Mouse (Mus musculus) midbrain, embryonic 10.5 days (tissue): Measurements from ENCODE around the gene Lancl1. TPM values are rescaled to one million over a fixed set of nuclear protein-coding genes. Genes with fewer than 3 reads are reported as not detected.
A peak's percentile ranks its signal among the peaks of the same experiment; 100 is the strongest.

ENCODE experiments used
- DNase-seq: peaks from one replicate; pipeline ENCODE4 v3.0.0-alpha.2; 2017; ENCODE audit warnings: low spot score
- H3K27ac ChIP-seq: fragments of 300-500 bp; sonication (generic); replicated peaks from 2 replicates; pipeline ENCODE4 v1.5.1; 2016; ENCODE audit warnings: mild to moderate bottlenecking
- H3K27me3 ChIP-seq: fragments of 300-500 bp; sonication (generic); 2 replicates; pipeline ENCODE4 v1.6.1; 2016; ENCODE audit warnings: low read depth, mild to moderate bottlenecking; ENCODE audit not compliant: poor library complexity, severe bottlenecking
- H3K36me3 ChIP-seq: fragments of 300-500 bp; sonication (generic); 2 replicates; pipeline ENCODE4 v1.6.1; 2016; ENCODE audit warnings: mild to moderate bottlenecking, moderate library complexity
- H3K4me1 ChIP-seq: fragments of 300-500 bp; sonication (generic); 2 replicates; pipeline ENCODE4 v1.6.1; 2016
- H3K4me3 ChIP-seq: fragments of 300-500 bp; sonication (generic); 2 replicates; pipeline ENCODE4 v1.5.1; 2016; ENCODE audit warnings: mild to moderate bottlenecking, moderate library complexity
- H3K9me3 ChIP-seq: fragments of 300-500 bp; sonication (generic); replicated peaks from 2 replicates; pipeline ENCODE4 v1.6.1; 2016; ENCODE audit warnings: mild to moderate bottlenecking
- WGBS: fragments of 180-500 bp; shearing (Covaris S2); methylation state at CpG from one replicate; pipeline ENCODE4 v1.1.7; 2016; 5-methylcytosine and 5-hydroxymethylcytosine counted together
- polyA plus RNA-seq: library from polyadenylated mRNA; unstranded; fragments of >200 nt; fragmentation: Nextera tagmentation; extraction: Ambion mirVana; gene quantifications from 2 replicates; pipeline ENCODE4 v1.2.1, GENCODE M21; 2016

Lancl1 gene
- polyA plus RNA-seq, 1 experiment from 2014 or later, result 72.8 TPM

DNA sequence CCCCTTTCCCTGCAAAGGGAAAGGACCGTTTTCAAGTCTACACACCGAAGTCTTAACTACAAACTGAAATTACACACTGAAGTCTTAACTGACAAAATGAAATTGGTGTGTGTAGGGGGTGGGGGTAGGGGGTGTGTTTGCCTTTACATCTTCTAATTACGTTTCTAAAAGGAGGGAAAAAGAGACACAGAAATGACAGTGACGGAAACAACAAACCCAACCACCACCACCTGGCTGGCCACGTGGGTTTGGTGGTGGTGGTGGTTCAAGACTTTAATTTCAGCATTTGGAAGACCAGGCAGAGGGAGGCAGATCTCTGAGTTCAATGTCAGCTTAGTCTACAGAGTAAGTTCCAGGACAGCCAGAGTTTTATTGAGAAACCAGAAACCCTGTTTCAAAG lies 411 bp upstream of the Lancl1 start:
- Histone ChIP-seq H3K27me3 (no peaks in the 10 kb centered on the region), H3K27ac (peak overlapping the region; percentile 86), H3K36me3 (peaks cover 20% of the 10 kb centered on the region), H3K4me3 (peak overlapping the region; percentile 95), H3K9me3 (no peaks in the 10 kb centered on the region), H3K4me1 (peaks cover 14% of the 10 kb centered on the region)
- WGBS, result 1% methylated on average over 5 of the region's 5 CpGs
- DNase-seq, result no peak

DNA sequence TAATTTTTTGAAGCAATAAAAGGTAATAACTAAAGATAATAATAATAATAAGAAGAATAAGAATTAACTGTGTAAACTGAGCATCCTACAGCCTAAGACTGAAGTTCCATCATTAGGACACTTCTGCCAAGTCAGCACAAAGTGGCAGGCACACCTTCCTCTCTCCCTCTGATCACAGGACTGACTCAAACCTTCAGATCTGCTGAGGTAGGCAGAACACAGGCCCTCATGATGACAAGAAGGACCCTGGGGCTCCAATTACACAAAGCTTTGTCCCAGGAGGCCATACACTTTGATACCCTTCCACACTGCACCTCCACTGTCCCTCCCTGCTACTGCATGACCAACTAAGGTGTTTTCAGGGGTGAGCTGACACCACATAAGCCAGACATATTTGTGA lies 1.5 kb downstream of the Lancl1 start:
- Histone ChIP-seq H3K4me1 (peaks cover 14% of the 10 kb centered on the region), H3K9me3 (no peaks in the 10 kb centered on the region), H3K4me3 (0 out of 2 replicates have a peak overlapping the region, but pooled peaks have one; percentile 7), H3K36me3 (peaks cover 39% of the 10 kb centered on the region), H3K27me3 (no peaks in the 10 kb centered on the region), H3K27ac (no peak overlapping the region)
- no peak for DNase-seq

DNA sequence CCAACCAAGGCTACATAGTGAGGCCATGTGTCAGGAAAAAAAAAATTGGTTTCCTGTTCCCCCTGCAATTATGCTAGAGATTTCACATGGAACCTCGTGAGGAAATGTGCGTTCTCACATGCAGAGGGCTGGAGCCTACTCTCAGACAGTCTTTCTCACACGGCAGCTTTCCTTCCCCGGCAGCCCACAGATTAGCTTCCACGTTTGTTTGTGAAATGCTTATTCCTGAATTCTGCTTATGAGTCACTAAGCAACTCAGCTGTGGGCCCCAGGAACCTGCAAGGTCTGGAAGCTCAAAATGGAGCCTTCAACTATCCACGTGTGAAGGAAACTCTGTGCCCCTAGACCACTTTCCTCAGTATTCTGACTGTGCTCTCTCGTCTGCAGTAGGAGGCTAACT lies 5.4 kb downstream of the Lancl1 start:
- H3K4me1 ChIP-seq, result peaks cover 10% of the 10 kb centered on the region
- no peak for DNase-seq
- no peaks in the 10 kb centered on the region for H3K9me3 ChIP-seq
- peaks cover 78% of the 10 kb centered on the region for H3K36me3 ChIP-seq
- no peaks in the 10 kb centered on the region for H3K27me3 ChIP-seq
- no peak overlapping the region for H3K27ac ChIP-seq
- no peak overlapping the region for H3K4me3 ChIP-seq
- WGBS, result 91% methylated on average over 7 of the region's 7 CpGs

DNA sequence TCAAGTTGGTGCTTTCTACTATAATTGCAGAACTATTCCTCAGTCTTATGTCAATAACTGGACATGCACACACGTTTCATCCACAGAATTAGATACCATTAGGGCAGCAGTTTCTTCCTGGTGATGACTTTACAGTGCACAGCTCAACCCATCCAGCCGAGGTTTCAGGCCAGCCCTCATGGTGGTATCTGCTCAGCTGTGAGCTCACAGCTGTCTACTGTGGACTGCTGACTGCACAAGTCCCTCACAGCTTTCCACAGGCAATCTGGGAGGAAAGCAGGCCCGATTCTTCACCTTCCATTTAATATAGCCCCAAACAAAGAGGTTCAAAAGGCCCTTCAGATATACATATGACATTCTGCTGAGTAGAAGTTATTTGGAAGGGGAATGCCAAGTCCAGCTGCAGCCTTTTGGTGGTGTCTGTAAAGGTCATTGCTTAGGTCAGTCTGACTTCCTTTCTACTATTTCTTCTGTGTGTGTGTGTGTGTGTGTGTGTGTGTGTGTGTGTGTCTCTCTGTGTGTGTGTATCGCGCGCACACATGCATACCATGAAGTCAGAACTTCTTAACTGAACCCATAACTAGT lies 11.7 kb downstream of the Lancl1 start:
- H3K27ac ChIP-seq, result no peak overlapping the region
- DNase-seq, result no peak
- H3K9me3 ChIP-seq, result no peaks in the 10 kb centered on the region
- peaks cover 74% of the 10 kb centered on the region for H3K36me3 ChIP-seq
- H3K4me1 ChIP-seq, result no peaks in the 10 kb centered on the region
- no peak overlapping the region for H3K4me3 ChIP-seq
- no peaks in the 10 kb centered on the region for H3K27me3 ChIP-seq
- 90% methylated on average over 6 of the region's 6 CpGs for WGBS

DNA sequence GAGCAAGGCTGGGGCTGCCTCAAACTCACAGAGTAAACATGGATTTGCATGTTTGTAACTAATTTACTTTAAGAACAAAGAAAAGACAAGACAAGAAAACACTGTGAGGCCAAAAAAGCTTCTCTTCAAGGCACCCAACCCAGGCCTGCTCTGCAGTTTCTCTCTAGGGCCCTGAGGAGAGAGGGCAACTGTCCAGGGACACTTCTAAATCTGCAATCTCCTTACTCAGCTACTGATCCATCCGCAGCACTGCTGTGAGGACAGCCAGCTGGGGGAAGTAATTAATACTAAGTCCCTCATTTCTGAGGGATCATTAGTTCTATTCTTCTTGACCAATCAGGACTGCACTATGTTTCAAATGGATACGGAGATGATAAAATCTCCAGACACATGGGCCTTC lies 12.5 kb downstream of the Lancl1 start:
- Histone ChIP-seq H3K27ac (no peak overlapping the region), H3K9me3 (no peaks in the 10 kb centered on the region), H3K4me3 (no peak overlapping the region), H3K27me3 (no peaks in the 10 kb centered on the region), H3K36me3 (peaks cover 70% of the 10 kb centered on the region), H3K4me1 (no peaks in the 10 kb centered on the region)
- no peak for DNase-seq
- WGBS, result 84% methylated on average over 2 of the region's 2 CpGs

DNA sequence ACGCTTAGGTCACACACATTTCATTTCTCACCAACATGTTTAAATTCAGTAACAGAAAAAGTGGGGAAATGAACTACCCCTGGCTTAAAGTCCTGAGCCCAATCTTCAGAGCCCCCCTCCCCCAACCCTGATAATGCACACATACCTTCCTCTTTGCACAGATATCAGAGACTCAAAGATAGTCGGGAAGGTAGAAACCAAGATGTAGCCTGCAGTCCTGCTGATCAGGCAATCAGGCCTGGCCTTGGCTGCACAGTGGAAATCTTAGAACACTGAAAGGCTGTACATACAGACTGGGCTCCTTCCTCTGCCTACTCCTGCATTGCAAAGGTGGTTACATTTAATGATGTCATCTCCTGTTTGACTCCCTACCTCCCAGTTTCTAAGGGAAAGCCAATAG lies 15.9 kb downstream of the Lancl1 start:
- DNase-seq, result no peak
- H3K4me3 ChIP-seq, result no peak overlapping the region
- H3K4me1 ChIP-seq, result no peaks in the 10 kb centered on the region
- H3K27me3 ChIP-seq, result no peaks in the 10 kb centered on the region
- H3K36me3 ChIP-seq, result peaks cover 65% of the 10 kb centered on the region
- H3K27ac ChIP-seq, result no peak overlapping the region
- 92% methylated on average over 2 of the region's 2 CpGs for WGBS
- no peaks in the 10 kb centered on the region for H3K9me3 ChIP-seq

DNA sequence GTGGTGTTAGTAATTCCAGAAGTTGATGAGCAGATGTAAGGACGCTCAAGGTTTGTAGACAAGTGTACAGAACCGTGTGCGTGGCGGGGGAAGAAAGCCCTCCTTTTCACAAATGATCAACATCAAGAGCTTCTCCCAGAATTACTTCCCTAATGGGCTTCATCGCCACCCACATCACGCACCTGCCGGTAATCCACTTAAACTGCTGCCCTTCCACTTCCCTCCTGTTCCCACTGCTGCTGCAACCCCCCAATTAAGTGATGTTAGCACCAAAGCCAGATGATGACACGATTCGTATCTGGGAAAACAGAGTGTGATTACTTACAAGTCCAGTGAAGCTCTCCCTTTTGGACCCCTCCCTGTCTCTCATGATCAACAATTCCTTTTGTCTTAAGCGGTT lies 16.6 kb downstream of the Lancl1 start:
- no peaks in the 10 kb centered on the region for H3K4me1 ChIP-seq
- H3K27me3 ChIP-seq, result no peaks in the 10 kb centered on the region
- H3K9me3 ChIP-seq, result no peaks in the 10 kb centered on the region
- WGBS, result 92% methylated on average over 10 of the region's 10 CpGs
- DNase-seq, result no peak
- H3K4me3 ChIP-seq, result no peak overlapping the region
- H3K27ac ChIP-seq, result no peak overlapping the region
- peaks cover 61% of the 10 kb centered on the region for H3K36me3 ChIP-seq

DNA sequence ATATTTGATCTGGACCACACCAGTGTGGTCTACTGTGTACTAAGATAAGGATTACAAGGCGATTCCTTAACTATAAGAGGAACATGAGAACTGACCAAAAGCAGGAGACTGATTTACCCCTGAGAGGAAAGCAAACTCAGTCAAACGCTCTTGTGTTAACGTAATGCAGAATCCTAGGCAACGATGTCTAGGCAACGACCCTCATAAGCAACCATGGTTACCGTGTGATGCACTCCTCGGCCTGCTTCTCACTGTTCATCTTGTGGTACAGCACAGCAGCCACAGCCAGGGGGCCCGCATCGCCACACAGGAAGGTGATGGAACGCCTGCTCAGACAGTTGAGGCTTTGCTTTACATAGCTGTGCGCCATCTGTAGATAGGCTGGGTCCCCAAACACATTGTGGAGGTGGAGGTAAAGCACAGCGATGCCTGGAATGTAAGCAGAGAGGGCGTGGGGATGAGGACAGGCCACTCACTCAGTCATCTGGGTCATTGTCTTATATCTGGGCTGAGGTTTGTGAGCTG lies 18.0 kb downstream of the Lancl1 start:
- H3K36me3 ChIP-seq, result peaks cover 54% of the 10 kb centered on the region
- 87% methylated on average over 13 of the region's 13 CpGs for WGBS
- DNase-seq, result no peak

DNA sequence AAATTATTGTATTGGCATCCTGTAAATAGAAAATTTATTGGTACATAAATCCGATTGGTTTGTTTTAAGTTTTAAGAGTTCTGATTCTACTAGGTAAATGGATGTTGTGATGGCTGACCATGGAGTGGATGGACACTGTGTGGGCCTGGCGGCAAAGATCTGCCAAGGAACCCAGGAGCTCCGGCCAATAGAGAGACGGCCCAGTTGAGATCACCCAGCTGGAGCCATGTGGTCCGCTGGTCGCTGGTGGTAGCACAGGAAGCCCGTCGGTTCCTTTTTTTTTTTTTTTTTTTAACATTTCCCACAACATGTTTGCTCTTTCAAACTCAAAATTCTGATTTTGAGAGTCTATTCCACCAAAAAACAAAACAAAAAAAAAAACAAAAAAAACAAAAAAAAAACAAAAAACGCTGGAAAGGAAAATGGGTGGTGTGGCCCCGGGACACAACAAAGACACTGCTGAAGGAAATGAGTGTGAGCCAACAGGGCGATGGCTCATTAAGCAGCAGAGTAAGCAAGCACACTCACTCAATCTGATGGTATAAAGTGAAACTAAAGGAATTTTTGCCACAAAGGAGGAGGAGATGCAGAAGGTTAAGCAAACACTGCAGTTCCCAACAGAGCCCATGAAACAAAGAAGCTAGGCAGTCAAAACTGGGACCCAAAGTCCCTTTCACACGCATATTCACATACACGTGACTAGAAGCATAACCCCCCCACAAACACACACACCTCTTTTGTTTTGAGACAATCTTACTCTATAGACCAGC lies 21.4 kb downstream of the Lancl1 start:
- no peak overlapping the region for H3K27ac ChIP-seq
- peaks cover 51% of the 10 kb centered on the region for H3K36me3 ChIP-seq
- 90% methylated on average over 13 of the region's 13 CpGs for WGBS
- H3K4me1 ChIP-seq, result no peaks in the 10 kb centered on the region
- H3K4me3 ChIP-seq, result no peak overlapping the region
- H3K27me3 ChIP-seq, result no peaks in the 10 kb centered on the region
- DNase-seq, result no peak
- no peaks in the 10 kb centered on the region for H3K9me3 ChIP-seq

More for the DNA sequence above, 18.0 kb downstream of the Lancl1 start:
- no peak overlapping the region for H3K27ac ChIP-seq
- no peaks in the 10 kb centered on the region for H3K27me3 ChIP-seq
- H3K4me1 ChIP-seq, result no peaks in the 10 kb centered on the region
- no peaks in the 10 kb centered on the region for H3K9me3 ChIP-seq
- H3K4me3 ChIP-seq, result no peak overlapping the region

DNA sequence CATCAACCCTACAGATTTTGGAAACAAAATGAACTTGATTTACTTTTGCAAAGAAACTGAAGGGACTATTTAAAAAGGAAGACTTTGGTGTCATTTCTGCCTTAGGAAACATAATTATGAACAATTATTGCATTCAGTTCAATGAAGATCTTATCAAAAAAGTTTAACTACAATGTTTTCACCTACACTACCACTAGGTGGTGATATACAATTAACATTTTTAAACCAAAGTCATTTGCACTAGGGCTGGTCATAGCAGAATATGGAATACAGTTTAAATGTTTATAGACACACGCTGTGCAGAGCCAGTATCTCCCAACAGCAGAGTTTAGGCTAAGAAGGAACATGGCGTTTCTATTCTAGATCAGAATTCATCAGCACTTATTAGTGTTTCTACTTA lies 24.5 kb downstream of the Lancl1 start:
- Histone ChIP-seq H3K27ac (no peak overlapping the region), H3K36me3 (peaks cover 29% of the 10 kb centered on the region), H3K4me3 (no peak overlapping the region), H3K4me1 (peaks cover 4% of the 10 kb centered on the region), H3K9me3 (no peaks in the 10 kb centered on the region), H3K27me3 (no peaks in the 10 kb centered on the region)
- no peak for DNase-seq
- WGBS, result 72% methylated on average over 2 of the region's 2 CpGs

DNA sequence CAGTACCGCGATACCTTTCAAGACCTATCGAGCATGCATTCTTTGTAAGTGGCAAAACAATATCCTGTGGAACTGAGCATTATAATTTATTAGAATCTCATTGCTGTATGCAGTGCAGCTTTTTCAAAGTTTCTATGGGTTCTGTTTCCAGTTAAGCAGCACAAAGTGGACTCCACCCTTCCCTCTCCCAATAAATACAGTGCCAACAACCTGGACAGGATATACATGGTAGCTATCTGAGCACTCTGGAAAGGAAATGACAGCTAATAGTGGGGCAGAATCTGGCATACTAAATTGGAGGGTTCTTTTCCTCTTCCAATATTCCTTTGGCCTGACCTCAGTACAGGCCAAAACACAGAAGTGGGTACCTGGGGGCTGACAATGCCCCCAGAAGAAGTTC lies 28.2 kb downstream of the Lancl1 start:
- Histone ChIP-seq H3K27ac (no peak overlapping the region), H3K9me3 (no peaks in the 10 kb centered on the region), H3K4me1 (peaks cover 4% of the 10 kb centered on the region), H3K27me3 (no peaks in the 10 kb centered on the region), H3K4me3 (no peak overlapping the region), H3K36me3 (peaks cover 38% of the 10 kb centered on the region)
- no peak for DNase-seq
- 95% methylated on average over 3 of the region's 3 CpGs for WGBS

DNA sequence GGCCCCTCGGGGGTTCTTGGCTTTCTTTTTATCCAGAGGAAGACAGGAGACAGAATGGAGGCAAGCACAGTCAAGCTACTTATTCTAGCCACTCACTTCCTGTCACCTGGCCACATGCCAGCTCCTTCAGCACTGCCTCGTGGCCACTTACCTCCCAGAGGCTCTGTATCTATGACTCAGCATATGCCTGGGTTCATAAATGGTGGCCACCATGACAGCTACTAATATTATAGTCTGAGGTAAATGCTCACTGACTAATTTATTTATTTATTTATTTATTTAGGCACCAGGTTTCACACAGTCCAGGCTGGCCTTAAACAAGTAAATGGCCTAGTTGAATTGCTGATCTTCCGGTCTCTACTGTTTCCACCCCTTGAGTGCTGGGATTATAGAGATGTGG lies 35.0 kb downstream of the Lancl1 start:
- 93% methylated on average over 3 of the region's 3 CpGs for WGBS
- Histone ChIP-seq H3K36me3 (peaks cover 67% of the 10 kb centered on the region), H3K27ac (no peak overlapping the region), H3K4me3 (no peak overlapping the region), H3K9me3 (no peaks in the 10 kb centered on the region), H3K4me1 (no peaks in the 10 kb centered on the region), H3K27me3 (no peaks in the 10 kb centered on the region)
- no peak for DNase-seq

DNA sequence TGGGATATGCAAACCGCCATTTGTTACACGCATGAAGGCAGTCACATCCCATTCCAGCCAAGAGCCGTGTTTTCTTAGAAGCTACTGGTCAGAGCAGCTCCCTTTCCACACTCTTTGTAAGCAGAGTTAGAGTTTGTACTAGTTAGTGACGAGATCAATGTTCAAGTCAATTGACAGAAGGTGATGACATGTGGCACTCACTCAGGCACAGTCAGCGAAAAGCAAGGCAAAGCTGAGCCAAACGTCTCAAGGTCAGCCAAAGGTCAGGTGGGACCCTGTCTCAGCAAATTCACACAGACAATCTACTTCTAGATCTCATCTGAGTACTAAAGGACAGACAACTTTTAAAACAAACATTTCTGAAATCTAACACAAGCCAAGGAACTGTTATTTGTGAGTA lies 36.4 kb downstream of the Lancl1 start:
- WGBS, result 86% methylated on average over 6 of the region's 6 CpGs
- DNase-seq, result no peak
- H3K9me3 ChIP-seq, result no peaks in the 10 kb centered on the region
- H3K27me3 ChIP-seq, result no peaks in the 10 kb centered on the region
- no peaks in the 10 kb centered on the region for H3K4me1 ChIP-seq
- peaks cover 58% of the 10 kb centered on the region for H3K36me3 ChIP-seq
- no peak overlapping the region for H3K4me3 ChIP-seq
- H3K27ac ChIP-seq, result no peak overlapping the region
